Mouse (Mus musculus) olfactory bulb, adult 2 months (tissue): ENCODE data around the gene Tomm40. TPM values are rescaled to one million over a fixed set of nuclear protein-coding genes. Genes with fewer than 3 reads are reported as not detected.

ENCODE experiments used
- H3K27ac ChIP-seq: fragments of 200-500 bp; 2 replicates; pipeline ENCODE4 v1.5.1; 2012; ENCODE audit warnings: low read depth, low read length; ENCODE audit not compliant: insufficient read depth
- H3K4me1 ChIP-seq: fragments of 200-500 bp; 2 replicates; pipeline ENCODE4 v1.6.1; 2012; ENCODE audit warnings: low read length; ENCODE audit not compliant: control insufficient read depth, insufficient read depth
- H3K4me3 ChIP-seq: fragments of 200-500 bp; 2 replicates; pipeline ENCODE4 v1.5.1; 2012; ENCODE audit warnings: mild to moderate bottlenecking, low read depth, low read length, moderate library complexity; ENCODE audit not compliant: insufficient read depth
- CTCF ChIP-seq: fragments of 200-500 bp; IDR thresholded peaks from 2 replicates; pipeline ENCODE4 v1.5.1; 2012; ENCODE audit warnings: low read depth, mild to moderate bottlenecking, low read length, moderate library complexity; ENCODE audit not compliant: insufficient read depth
- POLR2A ChIP-seq: fragments of 200-500 bp; IDR thresholded peaks from 2 replicates; pipeline ENCODE4 v1.6.1; 2012; ENCODE audit warnings: mild to moderate bottlenecking, low read depth, low read length, moderate library complexity; ENCODE audit not compliant: insufficient read depth
- WGBS: fragments of 180-500 bp; shearing (Covaris S2); methylation state at CpG from one replicate; pipeline ENCODE4 v1.1.7; 2018; 5-methylcytosine and 5-hydroxymethylcytosine counted together
- polyA plus RNA-seq: library from polyadenylated mRNA; stranded (reverse); fragments of >200 nt; gene quantifications from 2 replicates; pipeline ENCODE4 v1.2.4, GENCODE M21; 2012; ENCODE audit warnings: low replicate concordance; ENCODE audit not compliant: missing spikeins, insufficient read depth, insufficient read length

Gene Tomm40
- polyA plus RNA-seq, 1 experiment: not detected

- Histone ChIP-seq H3K4me3 (no peak overlapping the region), H3K27ac (no peak overlapping the region), H3K4me1 (peaks cover 34% of the 10 kb centered on the region)
- WGBS: 63% methylated on average over 6 of the region's 6 CpGs
- TF ChIP-seq CTCF (no peak), POLR2A (no peak)
Measured at GRCm38 (mm10) chr7:19746426-19747201, 31.4 kb upstream of the Tomm40 start.

DNA sequence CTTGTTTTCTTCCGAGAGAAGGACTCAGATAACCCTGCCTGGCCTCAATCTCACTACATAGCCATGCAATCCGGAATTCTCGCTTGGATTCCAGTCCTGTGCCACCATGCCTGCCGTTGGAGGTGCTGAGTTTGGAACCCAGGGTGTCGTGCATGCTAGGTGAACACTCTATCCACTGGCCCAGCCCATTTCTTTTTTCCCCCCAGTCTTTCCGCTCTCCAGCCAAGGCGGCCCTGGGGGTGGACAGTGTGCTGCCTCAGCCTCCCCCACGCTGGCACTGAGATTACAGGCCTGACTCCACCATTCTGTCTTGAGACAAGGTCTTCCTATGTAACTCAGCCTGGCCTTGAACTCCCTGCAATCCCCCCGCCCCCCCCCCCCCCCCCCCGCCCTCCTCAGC is 30.7 kb upstream of the Tomm40 start:
- Histone ChIP-seq H3K4me1 (peaks cover 34% of the 10 kb centered on the region), H3K27ac (no peak overlapping the region), H3K4me3 (no peak overlapping the region)
- no peak for TF ChIP-seq POLR2A
- no peak for TF ChIP-seq CTCF
- 84% methylated on average over 9 of the region's 10 CpGs for WGBS

DNA sequence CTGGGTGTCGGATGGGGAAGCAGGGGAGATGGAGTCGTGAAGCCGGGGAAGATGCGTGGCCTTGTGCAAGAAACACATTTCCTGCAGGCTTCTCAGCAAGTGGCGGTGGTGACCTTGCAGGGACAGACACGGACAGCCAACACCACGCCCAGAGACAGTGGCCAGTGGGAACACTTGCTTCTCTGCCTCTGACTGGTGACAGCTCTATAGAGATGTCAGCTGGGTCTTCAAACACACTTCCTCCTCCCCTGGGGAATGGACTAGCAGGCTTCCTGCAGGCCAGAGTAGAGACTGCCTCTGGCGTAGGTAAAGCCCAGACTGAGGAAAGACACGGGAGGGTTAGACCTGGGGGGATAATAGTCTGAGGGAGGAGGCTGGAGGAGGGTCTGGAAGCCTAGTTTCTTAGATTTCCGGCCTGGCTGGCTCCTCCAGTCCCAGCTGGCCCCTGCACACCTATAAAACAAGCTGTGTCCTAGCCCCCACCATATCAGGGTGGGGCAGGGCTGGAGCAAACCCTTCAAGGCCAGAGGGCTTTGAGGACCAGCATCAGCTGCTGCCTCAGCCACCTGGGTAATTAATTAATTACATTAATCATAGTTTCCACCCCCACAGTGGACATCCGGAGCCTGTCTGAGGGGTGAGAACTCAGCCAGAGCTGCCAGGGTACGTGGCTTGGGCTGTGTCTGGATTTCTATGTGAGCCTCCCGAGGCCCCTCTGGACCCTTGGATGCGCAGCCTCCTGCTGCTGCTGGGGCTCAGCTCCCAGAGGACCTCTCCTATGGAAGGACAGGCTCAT is 29.6 kb upstream of the Tomm40 start:
- Histone ChIP-seq H3K4me3 (no peak overlapping the region), H3K4me1 (peaks cover 28% of the 10 kb centered on the region), H3K27ac (no peak overlapping the region)
- 84% methylated on average over 14 of the region's 14 CpGs for WGBS
- TF ChIP-seq CTCF: no peak
- TF ChIP-seq POLR2A: no peak

DNA sequence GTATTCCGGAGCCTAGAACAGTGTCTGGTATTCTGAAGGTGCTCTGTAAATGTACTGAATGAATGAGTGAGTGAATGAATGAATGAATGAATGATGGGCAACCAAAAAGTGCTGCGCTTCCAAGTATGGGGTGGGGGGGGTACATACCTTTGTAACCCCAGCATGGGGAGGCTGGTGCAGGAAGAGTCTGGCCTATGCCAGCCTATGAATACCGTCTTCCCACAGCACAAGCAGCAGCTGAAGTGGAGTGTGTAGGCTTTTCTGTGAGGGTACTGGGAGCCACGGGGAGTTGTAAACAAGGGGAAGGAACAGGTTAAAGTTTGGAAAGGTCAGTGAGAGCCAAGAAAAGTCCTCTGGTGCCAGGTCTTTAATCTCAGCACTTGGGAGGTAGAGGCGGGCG is 28.6 kb upstream of the Tomm40 start:
- TF ChIP-seq POLR2A: no peak
- no peak for TF ChIP-seq CTCF
- no peak overlapping the region for H3K27ac ChIP-seq
- peaks cover 19% of the 10 kb centered on the region for H3K4me1 ChIP-seq
- no peak overlapping the region for H3K4me3 ChIP-seq
- WGBS: 88% methylated on average over 6 of the region's 6 CpGs

- Histone ChIP-seq H3K27ac (no peak overlapping the region), H3K4me3 (no peak overlapping the region), H3K4me1 (peaks cover 8% of the 10 kb centered on the region; the same call in 1 of the 2 replicates)
- TF ChIP-seq POLR2A (no peak), CTCF (no peak)
- WGBS: 79% methylated on average over 5 of the region's 5 CpGs
Measured at GRCm38 (mm10) chr7:19742468-19742867, 27.2 kb upstream of the Tomm40 start.

- 40% methylated on average over 8 of the region's 8 CpGs for WGBS
- no peak for TF ChIP-seq CTCF
- TF ChIP-seq POLR2A: no peak
Measured at GRCm38 (mm10) chr7:19741329-19742031, 26.2 kb upstream of the Tomm40 start.

GRCm38 (mm10) chr7:19740269-19740668 is 25.0 kb upstream of the Tomm40 start:
- 93% methylated on average over 11 of the region's 11 CpGs for WGBS
- H3K4me1 ChIP-seq: no peaks in the 10 kb centered on the region
- TF ChIP-seq CTCF (no peak), POLR2A (no peak)
- no peak overlapping the region for H3K4me3 ChIP-seq
- H3K27ac ChIP-seq: no peak overlapping the region

More at GRCm38 (mm10) chr7:19741329-19742031, 26.2 kb upstream of the Tomm40 start:
- H3K4me3 ChIP-seq: no peak overlapping the region
- H3K4me1 ChIP-seq: no peaks in the 10 kb centered on the region
- no peak overlapping the region for H3K27ac ChIP-seq

GRCm38 (mm10) chr7:19738771-19739170 is 23.5 kb upstream of the Tomm40 start:
- TF ChIP-seq CTCF: no peak
- TF ChIP-seq POLR2A: no peak
- 91% methylated on average over 3 of the region's 3 CpGs for WGBS
- H3K4me3 ChIP-seq: no peak overlapping the region
- H3K27ac ChIP-seq: no peak overlapping the region
- no peaks in the 10 kb centered on the region for H3K4me1 ChIP-seq

- no peak overlapping the region for H3K4me3 ChIP-seq
- TF ChIP-seq POLR2A (no peak), CTCF (no peak)
- 94% methylated on average over 16 of the region's 16 CpGs for WGBS
- H3K4me1 ChIP-seq: no peaks in the 10 kb centered on the region
- H3K27ac ChIP-seq: no peak overlapping the region
Measured at GRCm38 (mm10) chr7:19736389-19737057, 21.3 kb upstream of the Tomm40 start.
